Mouse (Mus musculus): ENCODE measurements around the gene Gdf2. TPM values are rescaled to one million over a fixed set of nuclear protein-coding genes. Genes with fewer than 3 reads are reported as not detected.

Gdf2 gene
- not detected in 2 replicates for polyA plus RNA-seq (2012; rRNA removed)

- H3K27me3 ChIP-seq (replicated peaks; ENCODE audit: control insufficient read depth, insufficient read depth, low read length), result no peaks in the 10 kb centered on the region
- WGBS, result 89% methylated on average over 8 of the region's 8 CpGs
- no peak for DNase-seq
- no peaks in the 10 kb centered on the region for H3K4me1 ChIP-seq (ENCODE audit: control insufficient read depth, insufficient read depth, low read length)
- H3K36me3 ChIP-seq (ENCODE audit: control insufficient read depth, insufficient read depth, low read length), result no peaks in the 10 kb centered on the region
- no peak within 1 kb of the TSS for H3K27ac ChIP-seq (ENCODE audit: insufficient read depth, low read depth, low read length)
- TF ChIP-seq CTCF (conservative IDR thresholded peaks at IDR 0.05; ENCODE audit: insufficient read depth, insufficient read length, low read depth, low read length), result no peak
- no peak for TF ChIP-seq POLR2A (IDR thresholded peaks at IDR 0.05; ENCODE audit: low read depth, low read length)
- no peak within 1 kb of the TSS for H3K4me3 ChIP-seq (ENCODE audit: insufficient read depth, low read depth, low read length)
Observed at GRCm38 (mm10) chr14:33940739-33941138, at the start of gene Gdf2. Gene Gdf2 (plus strand): TSS chr14:33941039.

DNA sequence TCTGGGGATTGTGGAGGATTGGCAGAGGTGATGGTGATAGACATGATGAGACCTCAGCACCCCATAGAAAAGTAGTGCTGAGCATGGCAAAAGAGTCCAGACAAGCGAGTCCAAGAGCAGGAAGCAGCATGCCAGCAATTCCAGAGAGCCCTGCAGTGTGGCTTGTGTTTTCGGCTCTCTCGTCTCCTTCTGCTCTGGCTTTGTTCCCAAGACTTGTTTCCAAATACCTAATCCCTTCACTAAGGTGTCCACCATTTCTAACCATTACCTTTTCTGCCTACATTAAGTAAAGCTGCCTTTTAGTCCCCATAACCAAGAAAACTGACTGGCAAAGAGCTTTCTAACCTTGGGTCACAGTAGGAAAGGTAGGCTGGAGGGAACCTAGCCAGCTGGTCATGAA is 49.3 kb upstream of the Gdf2 start:
- Histone ChIP-seq H3K4me1 (ENCODE audit: control insufficient read depth, insufficient read depth, low read length) (no peaks in the 10 kb centered on the region), H3K27me3 (replicated peaks; ENCODE audit: control insufficient read depth, insufficient read depth, low read length) (no peaks in the 10 kb centered on the region), H3K36me3 (ENCODE audit: control insufficient read depth, insufficient read depth, low read length) (no peaks in the 10 kb centered on the region), H3K27ac (ENCODE audit: insufficient read depth, low read depth, low read length) (no peak overlapping the region), H3K4me3 (ENCODE audit: insufficient read depth, low read depth, low read length) (no peak overlapping the region)
- 74% methylated on average over 3 of the region's 3 CpGs for WGBS
- DNase-seq, result peak; percentile 53
- TF ChIP-seq CTCF (conservative IDR thresholded peaks at IDR 0.05; ENCODE audit: insufficient read depth, insufficient read length, low read depth, low read length) (no peak), POLR2A (IDR thresholded peaks at IDR 0.05; ENCODE audit: low read depth, low read length) (no peak)

GRCm38 (mm10) chr14:33895777-33896176 is 45.1 kb upstream of the Gdf2 start:
- no peak for DNase-seq
- TF ChIP-seq CTCF (conservative IDR thresholded peaks at IDR 0.05; ENCODE audit: insufficient read depth, insufficient read length, low read depth, low read length) (no peak), POLR2A (IDR thresholded peaks at IDR 0.05; ENCODE audit: low read depth, low read length) (no peak)
- H3K4me3 ChIP-seq (ENCODE audit: insufficient read depth, low read depth, low read length), result no peak overlapping the region
- no peaks in the 10 kb centered on the region for H3K36me3 ChIP-seq (ENCODE audit: control insufficient read depth, insufficient read depth, low read length)
- no peaks in the 10 kb centered on the region for H3K4me1 ChIP-seq (ENCODE audit: control insufficient read depth, insufficient read depth, low read length)
- no peaks in the 10 kb centered on the region for H3K27me3 ChIP-seq (replicated peaks; ENCODE audit: control insufficient read depth, insufficient read depth, low read length)
- H3K27ac ChIP-seq (ENCODE audit: insufficient read depth, low read depth, low read length), result no peak overlapping the region
- 95% methylated on average over 5 of the region's 5 CpGs for WGBS

DNA sequence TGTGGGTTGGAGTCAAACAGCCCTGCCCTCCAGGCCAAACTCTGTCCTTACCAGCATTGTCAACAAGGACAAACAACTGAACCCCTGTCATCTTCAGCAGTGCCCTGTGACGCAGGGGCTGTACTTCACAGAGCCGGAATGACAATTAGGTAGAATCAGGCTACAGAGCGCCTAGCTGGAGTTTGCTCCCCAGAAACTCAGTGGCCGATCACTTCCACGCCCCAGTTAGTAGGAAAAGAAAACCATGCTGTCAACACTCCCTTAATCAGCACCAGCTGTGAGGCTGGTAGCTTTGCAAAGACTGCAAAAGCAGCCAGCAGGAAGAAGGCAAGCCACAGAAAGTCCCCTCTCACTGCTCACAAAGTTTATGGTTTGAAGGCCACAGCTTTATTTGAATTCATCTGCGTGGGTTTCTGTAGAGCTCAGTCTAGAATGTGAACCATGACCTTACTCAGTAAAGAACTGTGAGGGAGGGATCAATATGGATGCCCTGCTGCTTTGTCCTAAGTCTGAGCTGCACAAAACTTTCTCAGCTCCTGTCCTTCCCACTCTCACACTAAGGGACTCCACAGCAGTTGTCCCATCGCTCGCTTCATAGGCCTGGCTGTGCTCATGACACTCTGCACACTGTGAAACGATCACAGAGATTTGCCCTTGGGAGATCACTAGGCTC is 44.1 kb upstream of the Gdf2 start:
- Histone ChIP-seq H3K27me3 (replicated peaks; ENCODE audit: control insufficient read depth, insufficient read depth, low read length) (no peaks in the 10 kb centered on the region), H3K36me3 (ENCODE audit: control insufficient read depth, insufficient read depth, low read length) (no peaks in the 10 kb centered on the region), H3K27ac (ENCODE audit: insufficient read depth, low read depth, low read length) (no peak overlapping the region), H3K4me3 (ENCODE audit: insufficient read depth, low read depth, low read length) (no peak overlapping the region), H3K4me1 (ENCODE audit: control insufficient read depth, insufficient read depth, low read length) (no peaks in the 10 kb centered on the region)
- no peak for DNase-seq
- WGBS, result 60% methylated on average over 9 of the region's 9 CpGs
- TF ChIP-seq POLR2A (IDR thresholded peaks at IDR 0.05; ENCODE audit: low read depth, low read length) (no peak), CTCF (conservative IDR thresholded peaks at IDR 0.05; ENCODE audit: insufficient read depth, insufficient read length, low read depth, low read length) (no peak)

- TF ChIP-seq CTCF (conservative IDR thresholded peaks at IDR 0.05; ENCODE audit: insufficient read depth, insufficient read length, low read depth, low read length), result no peak
- TF ChIP-seq POLR2A (IDR thresholded peaks at IDR 0.05; ENCODE audit: low read depth, low read length), result no peak
- H3K27ac ChIP-seq (ENCODE audit: insufficient read depth, low read depth, low read length), result no peak overlapping the region
- H3K27me3 ChIP-seq (replicated peaks; ENCODE audit: control insufficient read depth, insufficient read depth, low read length), result no peaks in the 10 kb centered on the region
- H3K4me1 ChIP-seq (ENCODE audit: control insufficient read depth, insufficient read depth, low read length), result no peaks in the 10 kb centered on the region
- H3K36me3 ChIP-seq (ENCODE audit: control insufficient read depth, insufficient read depth, low read length), result no peaks in the 10 kb centered on the region
- no peak for DNase-seq
- H3K4me3 ChIP-seq (ENCODE audit: insufficient read depth, low read depth, low read length), result no peak overlapping the region
- WGBS, result 95% methylated on average over 4 of the region's 4 CpGs
Observed at GRCm38 (mm10) chr14:33902783-33903182, 38.1 kb upstream of the Gdf2 start.

DNA sequence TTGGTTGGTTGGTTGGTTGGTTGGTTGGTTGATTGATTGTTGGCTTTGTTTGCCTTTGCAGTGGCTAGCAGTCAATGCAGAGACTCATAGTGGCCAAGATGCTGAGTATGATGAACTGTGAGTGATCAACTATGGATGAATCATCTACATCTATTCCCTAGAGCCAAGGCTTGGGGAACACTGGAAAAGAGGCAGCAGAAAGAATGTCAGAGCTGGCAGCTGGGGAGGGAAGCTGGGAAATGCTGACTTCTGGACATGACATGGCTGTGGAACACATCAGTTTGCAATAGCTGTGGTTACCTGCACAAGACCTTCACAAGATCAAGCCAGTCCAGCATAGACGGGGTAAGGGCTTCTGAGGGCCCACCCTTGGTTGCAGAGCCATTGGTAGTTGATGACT is 37.6 kb upstream of the Gdf2 start:
- Histone ChIP-seq H3K36me3 (ENCODE audit: control insufficient read depth, insufficient read depth, low read length) (no peaks in the 10 kb centered on the region), H3K4me1 (ENCODE audit: control insufficient read depth, insufficient read depth, low read length) (no peaks in the 10 kb centered on the region), H3K4me3 (ENCODE audit: insufficient read depth, low read depth, low read length) (no peak overlapping the region), H3K27me3 (replicated peaks; ENCODE audit: control insufficient read depth, insufficient read depth, low read length) (no peaks in the 10 kb centered on the region), H3K27ac (ENCODE audit: insufficient read depth, low read depth, low read length) (no peak overlapping the region)
- 82% methylated on average over 1 of the region's 1 CpGs for WGBS
- TF ChIP-seq POLR2A (IDR thresholded peaks at IDR 0.05; ENCODE audit: low read depth, low read length) (no peak), CTCF (conservative IDR thresholded peaks at IDR 0.05; ENCODE audit: insufficient read depth, insufficient read length, low read depth, low read length) (no peak)
- no peak for DNase-seq

DNA sequence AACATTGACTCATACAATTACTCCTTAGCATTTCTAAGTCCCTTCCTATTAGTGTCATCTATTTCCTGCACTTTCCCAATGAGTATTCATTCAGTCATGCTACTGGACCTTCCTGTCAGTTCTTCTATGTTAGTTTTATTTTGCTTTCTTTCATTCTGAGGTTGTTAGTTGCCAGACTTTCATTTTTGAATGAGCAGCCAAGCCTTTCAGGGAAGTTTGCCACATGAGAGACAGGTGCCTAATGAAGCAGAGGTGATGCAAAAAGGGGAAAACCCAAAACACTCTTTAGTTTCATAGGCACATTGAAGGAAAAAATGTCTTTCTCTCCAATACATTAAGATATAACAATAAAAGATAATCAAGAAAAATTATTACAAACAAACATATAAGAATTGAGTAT is 36.0 kb upstream of the Gdf2 start:
- H3K36me3 ChIP-seq (ENCODE audit: control insufficient read depth, insufficient read depth, low read length), result no peaks in the 10 kb centered on the region
- TF ChIP-seq CTCF (conservative IDR thresholded peaks at IDR 0.05; ENCODE audit: insufficient read depth, insufficient read length, low read depth, low read length), result no peak
- TF ChIP-seq POLR2A (IDR thresholded peaks at IDR 0.05; ENCODE audit: low read depth, low read length), result no peak
- H3K4me1 ChIP-seq (ENCODE audit: control insufficient read depth, insufficient read depth, low read length), result no peaks in the 10 kb centered on the region
- no peak overlapping the region for H3K27ac ChIP-seq (ENCODE audit: insufficient read depth, low read depth, low read length)
- no peaks in the 10 kb centered on the region for H3K27me3 ChIP-seq (replicated peaks; ENCODE audit: control insufficient read depth, insufficient read depth, low read length)
- no peak overlapping the region for H3K4me3 ChIP-seq (ENCODE audit: insufficient read depth, low read depth, low read length)
- no peak for DNase-seq
